Comparison of ENCODE assay signal across 7 mouse cellular contexts in genomic region chr15:81917621-81918463, GRCm38 (mm10). TPM values are rescaled to one million over a fixed set of nuclear protein-coding genes. Genes with fewer than 3 reads are reported as not detected.
DNase-seq lines count a peak whose midpoint lies in the region; ATAC-seq and TF ChIP-seq lines count a peak whose summit lies in the region.

No protein-coding gene starts in this region.

- peak; percentile 82 for DNase-seq in NIH3T3 (ENCODE audit: low read depth)
- DNase-seq in cerebellum, postnatal 14 days = peak; percentile 79 to 87
- DNase-seq in gastrocnemius, postnatal 10 days = peak; percentile 79
- DNase-seq in lung, embryonic 14.5 days = peak; percentile 78
- peak; percentile 79 for DNase-seq in right cerebral cortex, postnatal 14 days

- H3K36me3 ChIP-seq in kidney, embryonic 16.5 days (ENCODE audit: insufficient read depth, low read length) = peaks cover 41% of the 10 kb centered on the region
- peaks cover 55% of the 10 kb centered on the region for H3K36me3 ChIP-seq in lung, embryonic 14.5 days (ENCODE audit: insufficient read depth)

- H3K4me2 ChIP-seq in kidney, embryonic 16.5 days (replicated peaks; ENCODE audit: low read depth, low read length) = no peak overlapping the region
- H3K4me2 ChIP-seq in lung, embryonic 14.5 days = no peak overlapping the region

- no peak overlapping the region for H3K9ac ChIP-seq in kidney, embryonic 16.5 days (replicated peaks; ENCODE audit: low read length)
- no peak overlapping the region for H3K9ac ChIP-seq in lung, embryonic 14.5 days

- TF ChIP-seq CTCF in lung, embryonic 14.5 days (IDR thresholded peaks at IDR 0.05; ENCODE audit: low read depth) = peak; percentile 90

- H3K27ac ChIP-seq in kidney, embryonic 16.5 days (ENCODE audit: low read length) = peak overlapping the region; percentile 39; the same call in 1 of the 2 replicates
- no peak overlapping the region for H3K27ac ChIP-seq in lung, embryonic 14.5 days (ENCODE audit: low read depth)

- no peaks in the 10 kb centered on the region for H3K27me3 ChIP-seq in kidney, embryonic 16.5 days (ENCODE audit: insufficient read depth, low read length)
- no peaks in the 10 kb centered on the region for H3K27me3 ChIP-seq in lung, embryonic 14.5 days (ENCODE audit: insufficient read depth, low read length)

- peak; percentile 74 for ATAC-seq in CD4-positive, CD25-positive, alpha-beta regulatory T cell, adult 4 months
- ATAC-seq in kidney, embryonic 16.5 days (ENCODE audit: low FRiP score, low TSS enrichment) = peak; percentile 73
- ATAC-seq in lung, embryonic 14.5 days (ENCODE audit: insufficient read depth) = peak; percentile 39; the same call in 1 of the 2 replicates

- H3K9me3 ChIP-seq in kidney, embryonic 16.5 days (ENCODE audit: low read length) = no peaks in the 10 kb centered on the region
- H3K9me3 ChIP-seq in lung, embryonic 14.5 days (ENCODE audit: low read depth, low read length) = no peaks in the 10 kb centered on the region

- no peaks in the 10 kb centered on the region for H3K4me1 ChIP-seq in kidney, embryonic 16.5 days (ENCODE audit: insufficient read depth, low read length)
- no peaks in the 10 kb centered on the region for H3K4me1 ChIP-seq in lung, embryonic 14.5 days (ENCODE audit: insufficient read depth)

- 50% methylated on average over 6 of the region's 6 CpGs for WGBS in kidney, embryonic 16.5 days
- 46% methylated on average over 6 of the region's 6 CpGs for WGBS in lung, embryonic 14.5 days

- H3K4me3 ChIP-seq in kidney, embryonic 16.5 days (ENCODE audit: low read length) = no peak overlapping the region
- no peak overlapping the region for H3K4me3 ChIP-seq in lung, embryonic 14.5 days (ENCODE audit: low read depth, low read length)

RNA-seq across cellular contexts. Expression of gene Polr3h, which starts 8.2 kb away (rescaled TPM):
- polyA plus RNA-seq in CD4-positive, CD25-positive, alpha-beta regulatory T cell, adult 4 months (2017; shearing (Covaris generic)) = 10 to 100 TPM; 22.0 to 26.3 TPM
- total RNA-seq in gastrocnemius, postnatal 10 days (2021) = 10 to 100 TPM in 1 of 2 experiments, 1 to 10 TPM in 1; 8.2 to 12.1 TPM
- polyA plus RNA-seq in kidney, embryonic 16.5 days (2015; fragmentation: Nextera tagmentation; extraction: Ambion mirVana) = 95.5 and 98.5 TPM in 2 replicates
- 74.4 and 89.5 TPM in 2 replicates for polyA plus RNA-seq in lung, embryonic 14.5 days (2014; fragmentation: Nextera tagmentation; extraction: Ambion mirVana)

RNA-seq across cellular contexts. Expression of gene Csdc2, which starts 18.7 kb away (rescaled TPM):
- polyA plus RNA-seq in CD4-positive, CD25-positive, alpha-beta regulatory T cell, adult 4 months (2017; shearing (Covaris generic)) = not detected
- total RNA-seq in gastrocnemius, postnatal 10 days (2021) = 1 to 10 TPM; 5.7 to 6.0 TPM
- 35.2 and 38.1 TPM in 2 replicates for polyA plus RNA-seq in kidney, embryonic 16.5 days (2015; fragmentation: Nextera tagmentation; extraction: Ambion mirVana)
- 10.1 and 11.8 TPM in 2 replicates for polyA plus RNA-seq in lung, embryonic 14.5 days (2014; fragmentation: Nextera tagmentation; extraction: Ambion mirVana)

RNA-seq across cellular contexts. Expression of gene Pmm1, which starts 42.9 kb away (rescaled TPM):
- 10 to 100 TPM; 11.4 to 14.4 TPM for polyA plus RNA-seq in CD4-positive, CD25-positive, alpha-beta regulatory T cell, adult 4 months (2017; shearing (Covaris generic))
- total RNA-seq in gastrocnemius, postnatal 10 days (2021) = 10 to 100 TPM; 12.0 to 15.3 TPM
- polyA plus RNA-seq in kidney, embryonic 16.5 days (2015; fragmentation: Nextera tagmentation; extraction: Ambion mirVana) = 33.6 and 37.3 TPM in 2 replicates
- 39.0 and 39.6 TPM in 2 replicates for polyA plus RNA-seq in lung, embryonic 14.5 days (2014; fragmentation: Nextera tagmentation; extraction: Ambion mirVana)

RNA-seq across cellular contexts. Expression of gene Aco2, which starts 45.7 kb away (rescaled TPM):
- 100 to 1,000 TPM in 1 of 2 experiments, 10 to 100 TPM in 1; 94.3 to 166 TPM for polyA plus RNA-seq in CD4-positive, CD25-positive, alpha-beta regulatory T cell, adult 4 months (2017; shearing (Covaris generic))
- 100 to 1,000 TPM; 789 to 874 TPM for total RNA-seq in gastrocnemius, postnatal 10 days (2021)
- 281 and 293 TPM in 2 replicates for polyA plus RNA-seq in kidney, embryonic 16.5 days (2015; fragmentation: Nextera tagmentation; extraction: Ambion mirVana)
- polyA plus RNA-seq in lung, embryonic 14.5 days (2014; fragmentation: Nextera tagmentation; extraction: Ambion mirVana) = 149 and 152 TPM in 2 replicates

RNA-seq across cellular contexts. Expression of gene Phf5a, which starts 46.1 kb away (rescaled TPM):
- polyA plus RNA-seq in CD4-positive, CD25-positive, alpha-beta regulatory T cell, adult 4 months (2017; shearing (Covaris generic)) = 100 to 1,000 TPM in 1 of 2 experiments, 10 to 100 TPM in 1; 89.8 to 111 TPM
- total RNA-seq in gastrocnemius, postnatal 10 days (2021) = 10 to 100 TPM; 37.4 to 39.6 TPM
- 167 and 172 TPM in 2 replicates for polyA plus RNA-seq in kidney, embryonic 16.5 days (2015; fragmentation: Nextera tagmentation; extraction: Ambion mirVana)
- polyA plus RNA-seq in lung, embryonic 14.5 days (2014; fragmentation: Nextera tagmentation; extraction: Ambion mirVana) = 211 and 220 TPM in 2 replicates

Comparison
In these comparisons a context has a peak if more than half of its experiments do, and no peak if none do; other contexts are left out.
1. RNA of gene Csdc2, which starts 18.7 kb away (polyA plus RNA-seq): 35.2 to 38.1 TPM in kidney, embryonic 16.5 days and 10.1 to 11.8 TPM in lung, embryonic 14.5 days; not detected in CD4-positive, CD25-positive, alpha-beta regulatory T cell, adult 4 months; every median in the first group is over 10 times any median in the second.
2. Peak in every context shown above with its lines, with median percentiles within 50 percentile points of each other: ATAC-seq and DNase-seq.